Mouse (Mus musculus) liver, adult 2 months (tissue): Measurements from ENCODE around the gene Slc44a3.

Source experiments
- CTCF ChIP-seq: fragments of 200-500 bp; IDR thresholded peaks from 2 replicates; pipeline ENCODE4 v1.5.1; 2011; ENCODE audit warnings: low read depth, low read length, control low read depth
- POLR2A ChIP-seq: fragments of 200-500 bp; IDR thresholded peaks from 2 replicates; pipeline ENCODE4 v1.6.1; 2011; ENCODE audit warnings: low read length, control low read depth; ENCODE audit not compliant: insufficient read depth; ENCODE audit errors: extremely low read depth

DNA sequence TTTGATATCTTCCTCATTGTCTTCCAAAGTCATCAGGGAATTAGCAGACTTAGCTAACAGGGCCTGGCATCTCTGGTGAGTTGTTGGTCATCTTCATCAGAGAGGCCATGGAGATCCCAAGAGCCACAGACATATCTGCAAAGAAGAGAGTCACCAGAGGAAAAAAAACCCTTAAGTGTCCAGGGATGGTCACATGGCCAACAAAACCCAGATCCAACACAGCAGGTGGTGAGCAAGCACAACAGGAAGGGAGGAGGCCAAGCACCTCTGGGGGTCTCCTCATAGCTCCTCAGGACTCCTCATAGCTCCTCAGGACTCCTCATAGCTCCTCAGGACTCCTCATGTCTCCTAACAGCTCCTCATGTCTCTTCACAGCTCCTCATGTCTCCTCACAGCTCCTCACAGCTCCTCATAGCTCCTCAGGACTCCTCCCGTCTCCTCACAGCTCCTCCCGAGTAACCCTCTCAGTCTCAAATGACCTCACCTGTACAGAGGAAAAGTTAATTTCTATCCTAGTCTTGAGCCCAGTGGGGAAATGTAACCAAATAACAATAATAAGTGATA, 35.2 kb upstream of the Slc44a3 start:
- TF ChIP-seq POLR2A (no peak), CTCF (no peak)
